Mouse (Mus musculus) ES-E14 (cell line): ENCODE measurements around the gene Fam111a. TPM values are rescaled to one million over a fixed set of nuclear protein-coding genes. Genes with fewer than 3 reads are reported as not detected.

ENCODE experiments used
- DNase-seq: peaks from one replicate; pipeline ENCODE4 v3.0.0-alpha.2; 2013; ENCODE audit warnings: low read depth, low spot score
- H3K27ac ChIP-seq: 2 replicates; pipeline ENCODE4 v1.5.1; 2012; ENCODE audit warnings: low read depth, mild to moderate bottlenecking, low read length, moderate library complexity, mixed read lengths; ENCODE audit not compliant: poor library complexity, insufficient read depth, severe bottlenecking
- H3K36me3 ChIP-seq: 2 replicates; pipeline ENCODE4 v1.6.1; 2012; ENCODE audit warnings: mild to moderate bottlenecking, low read length, moderate library complexity, mixed read lengths; ENCODE audit not compliant: control insufficient read depth, poor library complexity, insufficient read depth, severe bottlenecking
- H3K4me1 ChIP-seq, 2 experiments: fragments of 150-350 bp in 1 of 2; sonication (generic) in 1 of 2; 2 replicates each; pipeline ENCODE4 v1.6.1; 2012; ENCODE audit warnings: low read length in 2 of 2, mild to moderate bottlenecking in 1 of 2, mixed read lengths in 1 of 2; ENCODE audit not compliant: control insufficient read depth in 2 of 2, insufficient read depth in 2 of 2, poor library complexity in 1 of 2
- H3K4me3 ChIP-seq, 2 experiments: fragments of 150-350 bp in 1 of 2; sonication (generic) in 1 of 2; 2 replicates each; pipeline ENCODE4 v1.5.1; 2012; ENCODE audit warnings: low read length in 2 of 2, low read depth in 1 of 2, mild to moderate bottlenecking in 1 of 2, mixed read lengths in 1 of 2; ENCODE audit not compliant: insufficient read depth in 1 of 2, poor library complexity in 1 of 2, severe bottlenecking in 1 of 2
- H3K9ac ChIP-seq: 2 replicates; pipeline ENCODE4 v1.6.1; 2012; ENCODE audit warnings: low read depth, mild to moderate bottlenecking, low read length, mixed read lengths; ENCODE audit not compliant: poor library complexity, insufficient read depth, severe bottlenecking
- H3K9me3 ChIP-seq: fragments of 150-350 bp; sonication (generic); 2 replicates; pipeline ENCODE4 v1.6.1; 2012; ENCODE audit warnings: low read depth, mild to moderate bottlenecking, low read length; ENCODE audit not compliant: control insufficient read depth, insufficient read depth
- CHD2 ChIP-seq: IDR thresholded peaks from 2 replicates; pipeline ENCODE4 v1.6.1; 2014; ENCODE audit warnings: mild to moderate bottlenecking, low read depth, low read length, inconsistent platforms
- HCFC1 ChIP-seq: IDR thresholded peaks from 2 replicates; pipeline ENCODE4 v1.6.1; 2012; ENCODE audit warnings: low read length, inconsistent platforms, borderline replicate concordance; ENCODE audit not compliant: insufficient read depth
- MAFK ChIP-seq: IDR thresholded peaks from 2 replicates; pipeline ENCODE4 v1.6.1; 2014; ENCODE audit warnings: mild to moderate bottlenecking, low read depth, low read length, inconsistent platforms; ENCODE audit not compliant: insufficient read depth
- ZC3H11A ChIP-seq: IDR thresholded peaks from 2 replicates; pipeline ENCODE4 v1.6.1; 2012; ENCODE audit warnings: low read depth, mild to moderate bottlenecking, inconsistent platforms, low read length, borderline replicate concordance
- ZNF384 ChIP-seq: IDR thresholded peaks from 2 replicates; pipeline ENCODE4 v1.6.1; 2012; ENCODE audit warnings: low read depth, low read length, inconsistent platforms
- in situ Hi-C, 2 experiments: fragments of 600-800 bp; cut with MboI; formaldehyde crosslinking; loops; one replicate each; pipeline ENCODE4 v1.15.1; 2025; ENCODE audit warnings: low sequenced_read_pairs in 2 of 2, inconsistent platforms in 1 of 2; ENCODE audit not compliant: unreplicated experiment in 2 of 2
- total RNA-seq: library from RNA; depleted of rRNA; stranded (reverse); fragments of 300-350 nt; gene quantifications from 2 replicates; pipeline ENCODE4 v1.2.3, GENCODE M21; 2012

Fam111a gene
- total RNA-seq, 1 experiment: 15.0 TPM

GRCm38 (mm10) chr19:12550005-12550942, 4.7 kb downstream of the Fam111a start:
- DNase-seq: no peak
- in situ Hi-C loops: no loop called here

GRCm38 (mm10) chr19:12556293-12556692, 10.8 kb downstream of the Fam111a start:
- no peak overlapping the region for H3K27ac ChIP-seq
- H3K9ac ChIP-seq: no peak overlapping the region
- H3K4me1 ChIP-seq: no peaks in the 10 kb centered on the region
- no peak overlapping the region for H3K4me3 ChIP-seq
- H3K9me3 ChIP-seq: no peaks in the 10 kb centered on the region
- TF ChIP-seq HCFC1 (no peak), ZNF384 (no peak), CHD2 (no peak), MAFK (no peak), ZC3H11A (no peak)
- no peak for DNase-seq
- in situ Hi-C loops: no loop called here
- H3K36me3 ChIP-seq: no peaks in the 10 kb centered on the region

More at GRCm38 (mm10) chr19:12550005-12550942, 4.7 kb downstream of the Fam111a start:
- TF ChIP-seq MAFK (no peak), ZC3H11A (no peak), CHD2 (no peak), ZNF384 (no peak), HCFC1 (no peak)
- Histone ChIP-seq H3K27ac (no peak overlapping the region), H3K4me3 (no peak overlapping the region), H3K36me3 (no peaks in the 10 kb centered on the region), H3K4me1 (0 out of 4 replicates have a peak, but pooled peaks cover 0 to 3% of the 10 kb centered on the region in 2 experiments), H3K9ac (no peak overlapping the region), H3K9me3 (no peaks in the 10 kb centered on the region)

- no peaks in the 10 kb centered on the region for H3K9me3 ChIP-seq
- in situ Hi-C loops: no loop called here
- H3K9ac ChIP-seq: no peak overlapping the region
- no peaks in the 10 kb centered on the region for H3K36me3 ChIP-seq
- H3K4me1 ChIP-seq: no peaks in the 10 kb centered on the region
- H3K4me3 ChIP-seq: no peak overlapping the region
- DNase-seq: no peak
- TF ChIP-seq MAFK (no peak), CHD2 (no peak), ZNF384 (no peak), HCFC1 (no peak), ZC3H11A (no peak)
- H3K27ac ChIP-seq: no peak overlapping the region
Measured at GRCm38 (mm10) chr19:12558219-12558618, 12.7 kb downstream of the Fam111a start.

GRCm38 (mm10) chr19:12564197-12564596, 18.7 kb downstream of the Fam111a start:
- no peak for DNase-seq
- Histone ChIP-seq H3K36me3 (no peaks in the 10 kb centered on the region), H3K4me3 (no peak overlapping the region), H3K4me1 (no peaks in the 10 kb centered on the region), H3K27ac (no peak overlapping the region), H3K9ac (no peak overlapping the region), H3K9me3 (no peaks in the 10 kb centered on the region)
- in situ Hi-C loops: no loop called here
- TF ChIP-seq ZNF384 (no peak), MAFK (no peak), CHD2 (no peak), ZC3H11A (no peak), HCFC1 (no peak)
